Mouse (Mus musculus) retina, embryonic 14.5 days (tissue): ENCODE data around the gene Bag5.
"Not testable (repeated sequence)": the region's sequence is repeated elsewhere in the genome, so short reads cannot be mapped to it uniquely, and the experiment has no call there.

Experiments
- DNase-seq: peaks from one replicate; pipeline ENCODE4 v3.0.0-alpha.2; 2015; ENCODE audit warnings: low spot score

Gene Bag5

GRCm38 (mm10) chr12:111734912-111735311, 21.9 kb upstream of the Bag5 start:
- no peak for DNase-seq

GRCm38 (mm10) chr12:111732921-111733320, 19.9 kb upstream of the Bag5 start:
- DNase-seq = no peak

GRCm38 (mm10) chr12:111731822-111732807, 19.1 kb upstream of the Bag5 start:
- DNase-seq = peak; percentile 97

- DNase-seq = no peak
These were observed 14.9 kb upstream of the Bag5 start for GRCm38 (mm10) chr12:111727956-111728355.

- no peak for DNase-seq
These were observed 13.0 kb upstream of the Bag5 start for GRCm38 (mm10) chr12:111726122-111726463.

GRCm38 (mm10) chr12:111725338-111726121, 12.5 kb upstream of the Bag5 start:
- no peak for DNase-seq

GRCm38 (mm10) chr12:111724638-111725337, 11.7 kb upstream of the Bag5 start:
- peak; percentile 49 for DNase-seq

- peak; percentile 73 for DNase-seq
These were observed 9.6 kb upstream of the Bag5 start for GRCm38 (mm10) chr12:111722654-111723053.

- no peak for DNase-seq
These were observed 7.2 kb upstream of the Bag5 start for GRCm38 (mm10) chr12:111720222-111720621.

GRCm38 (mm10) chr12:111718656-111719055, 5.6 kb upstream of the Bag5 start:
- no peak for DNase-seq

GRCm38 (mm10) chr12:111716505-111716904, 3.4 kb upstream of the Bag5 start:
- DNase-seq = no peak

GRCm38 (mm10) chr12:111713880-111714279, 823 bp upstream of the Bag5 start:
- DNase-seq = not testable (repeated sequence)

GRCm38 (mm10) chr12:111712476-111712875, 581 bp downstream of the Bag5 start:
- DNase-seq = no peak

- no peak for DNase-seq
These were observed 3.0 kb downstream of the Bag5 start for GRCm38 (mm10) chr12:111710091-111710490.

GRCm38 (mm10) chr12:111708181-111708580, 4.9 kb downstream of the Bag5 start:
- no peak for DNase-seq

- no peak for DNase-seq
These were observed 7.7 kb downstream of the Bag5 start for GRCm38 (mm10) chr12:111705186-111705973.

GRCm38 (mm10) chr12:111704609-111705008, 8.4 kb downstream of the Bag5 start:
- peak; percentile 41 for DNase-seq

GRCm38 (mm10) chr12:111703301-111703700, 9.8 kb downstream of the Bag5 start:
- no peak for DNase-seq

GRCm38 (mm10) chr12:111700920-111701458, 12.1 kb downstream of the Bag5 start:
- no peak for DNase-seq

GRCm38 (mm10) chr12:111699542-111699941, 13.5 kb downstream of the Bag5 start:
- DNase-seq = no peak

GRCm38 (mm10) chr12:111698346-111698913, 14.6 kb downstream of the Bag5 start:
- no peak for DNase-seq
